In the genomic region with DNA sequence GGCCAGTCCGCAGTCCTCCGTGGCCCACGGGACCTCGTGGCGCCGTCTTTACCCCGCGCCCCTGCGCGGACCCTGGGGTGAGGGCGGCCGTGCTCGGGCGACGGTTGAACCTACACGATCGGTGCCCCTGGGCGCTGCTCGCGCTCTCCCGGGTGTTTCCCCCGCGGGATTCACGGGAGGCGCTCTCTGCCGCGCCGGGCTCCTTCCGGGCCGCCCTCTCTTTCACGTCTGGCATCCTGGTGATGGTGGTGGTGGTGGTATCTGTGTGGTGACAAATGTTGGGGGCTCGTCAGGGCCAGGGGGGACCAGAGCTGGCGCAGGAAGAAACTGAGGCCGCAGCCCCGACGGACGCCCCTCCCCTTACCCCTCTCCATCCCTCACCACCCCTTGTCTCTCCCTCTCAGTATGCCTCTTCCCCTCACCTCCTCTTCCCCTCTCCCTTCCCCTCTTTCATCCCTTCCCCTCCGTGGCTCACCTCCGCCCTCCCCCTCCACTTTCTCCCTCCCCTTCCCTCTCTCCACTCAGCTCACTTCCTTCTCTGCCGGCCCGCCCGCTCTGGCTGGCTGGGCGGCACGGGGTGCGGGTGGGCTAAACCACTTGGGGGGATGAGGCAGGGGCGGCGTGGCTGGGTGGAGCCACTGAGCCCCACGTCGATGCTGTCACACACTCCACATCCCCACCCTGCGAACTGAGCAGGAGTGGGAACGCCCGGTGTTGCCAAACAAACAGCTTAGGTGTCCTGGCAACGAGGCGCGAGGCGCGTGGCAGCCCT, we compare ENCODE assay signal across 8 mouse cellular contexts. TPM values are rescaled to one million over a fixed set of nuclear protein-coding genes. Genes with fewer than 3 reads are reported as not detected.
DNase-seq lines count a peak whose midpoint lies in the region; ATAC-seq and TF ChIP-seq lines count a peak whose summit lies in the region.

TSS of gene Tcp11 (minus strand) at position 595 of the 772 bp plus-strand sequence.

- H3K27ac ChIP-seq in forebrain, embryonic 12.5 days = no peak within 1 kb of the TSS
- no peak within 1 kb of the TSS for H3K27ac ChIP-seq in intestine, postnatal 0 days (ENCODE audit: low read depth, low read length)

- no peaks in the 10 kb centered on the region for H3K9me3 ChIP-seq in forebrain, embryonic 12.5 days
- H3K9me3 ChIP-seq in intestine, postnatal 0 days (ENCODE audit: control insufficient read depth) = no peaks in the 10 kb centered on the region

- 1% methylated on average over 53 of the region's 57 CpGs for WGBS in forebrain, embryonic 12.5 days
- 2% methylated on average over 54 of the region's 57 CpGs for WGBS in intestine, postnatal 0 days

- no peaks in the 10 kb centered on the region for H3K36me3 ChIP-seq in forebrain, embryonic 12.5 days (replicated peaks)
- no peaks in the 10 kb centered on the region for H3K36me3 ChIP-seq in intestine, postnatal 0 days (ENCODE audit: control insufficient read depth, insufficient read depth)

- TF ChIP-seq CTCF in intestine, postnatal 0 days (IDR thresholded peaks at IDR 0.05; ENCODE audit: low read depth) = no peak

- peak within 1 kb of the TSS; percentile 68 for H3K9ac ChIP-seq in forebrain, embryonic 12.5 days
- H3K9ac ChIP-seq in intestine, postnatal 0 days (ENCODE audit: low read depth, low read length) = peak within 1 kb of the TSS; percentile 42

- H3K27me3 ChIP-seq in forebrain, embryonic 12.5 days = peaks cover 38% of the 10 kb centered on the region
- no peaks in the 10 kb centered on the region for H3K27me3 ChIP-seq in intestine, postnatal 0 days (replicated peaks; ENCODE audit: control insufficient read depth, insufficient read depth, low read length)

- H3K4me1 ChIP-seq in forebrain, embryonic 12.5 days = peaks cover 24% of the 10 kb centered on the region
- H3K4me1 ChIP-seq in intestine, postnatal 0 days (replicated peaks; ENCODE audit: control insufficient read depth, insufficient read depth, low read length) = 0 out of 2 replicates have a peak, but pooled peaks cover 2% of the 10 kb centered on the region

- DNase-seq in layer of hippocampus, adult 18-20 months (ENCODE audit: low spot score in 2 of 2) = peak; percentile 35 to 41
- DNase-seq in layer of hippocampus, adult 8-10 months (ENCODE audit: low spot score in 2 of 2) = no peak
- peak; percentile 88 for DNase-seq in WW6 (ENCODE audit: low read depth, low spot score)
- DNase-seq in lung, postnatal 10 days = peak; percentile 83
- peak; percentile 90 for DNase-seq in retina, adult 2 months (ENCODE audit: low read depth, low spot score)
- DNase-seq in cerebellum, adult 9-11 months = no peak

- H3K4me2 ChIP-seq in forebrain, embryonic 12.5 days = peak within 1 kb of the TSS; percentile 99
- peak within 1 kb of the TSS; percentile 100 for H3K4me2 ChIP-seq in intestine, postnatal 0 days (replicated peaks; ENCODE audit: low read depth)

- H3K4me3 ChIP-seq in forebrain, embryonic 12.5 days (replicated peaks) = peak within 1 kb of the TSS; percentile 64
- peak within 1 kb of the TSS; percentile 68 for H3K4me3 ChIP-seq in intestine, postnatal 0 days (ENCODE audit: low read depth, low read length)

- peak; percentile 90 for ATAC-seq in forebrain, embryonic 12.5 days (ENCODE audit: low FRiP score)
- peak; percentile 60 for ATAC-seq in intestine, postnatal 0 days

RNA-seq across cellular contexts. Expression of gene Tcp11, which starts in this region (rescaled TPM):
- 1 to 10 TPM in 1 of 2 experiments, under 1 TPM in 1; 0.68 to 1.6 TPM for total RNA-seq in layer of hippocampus, adult 18-20 months (2021)
- total RNA-seq in layer of hippocampus, adult 8-10 months (2022) = 1 to 10 TPM in 1 of 4 experiments, under 1 TPM in 3; 0.97 to 2.2 (median 0.99) TPM
- 1.1 and 1.6 TPM in 2 replicates for polyA plus RNA-seq in forebrain, embryonic 12.5 days (2016; fragmentation: Nextera tagmentation; extraction: Ambion mirVana)
- polyA plus RNA-seq in intestine, postnatal 0 days (2015; fragmentation: Nextera tagmentation; extraction: Ambion mirVana) = 1.6 and 1.7 TPM in 2 replicates

Comparison
In these comparisons a context has a peak if more than half of its experiments do, and no peak if none do; other contexts are left out.
1. DNase-seq: peak in layer of hippocampus, adult 18-20 months (2 of 2), WW6 (single experiment), lung, postnatal 10 days (single experiment) and retina, adult 2 months (single experiment); none in layer of hippocampus, adult 8-10 months (0 of 2) and cerebellum, adult 9-11 months (single experiment).